Mouse (Mus musculus) kidney, adult 9 months (tissue): ENCODE data around the gene Ino80d.
A peak's percentile ranks its signal among the peaks of the same experiment; 100 is the strongest.

Source experiments
- DNase-seq: peaks from one replicate; pipeline ENCODE4 v3.0.0; 2022

Gene Ino80d

DNA sequence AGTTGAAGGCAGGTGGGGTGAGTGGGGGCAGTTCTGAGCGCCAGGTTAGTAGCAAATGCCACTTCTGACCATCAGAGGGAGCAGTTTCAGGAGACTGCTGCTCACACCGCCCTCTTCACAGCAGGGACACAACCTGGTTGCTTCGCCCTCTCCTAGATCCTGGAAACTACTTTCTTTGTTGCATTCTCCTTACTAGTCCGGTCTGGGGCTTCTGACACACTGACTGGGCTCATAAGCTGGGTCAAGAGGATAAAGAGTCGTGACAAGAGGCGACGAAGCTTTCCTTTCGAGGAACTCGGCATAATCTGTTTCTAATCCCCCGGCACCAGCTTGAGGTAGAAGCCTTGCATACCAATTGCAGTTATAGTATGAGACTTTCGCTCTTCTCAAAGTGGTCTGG lies 129.9 kb downstream of the Ino80d start:
- peak; percentile 63 for DNase-seq

DNA sequence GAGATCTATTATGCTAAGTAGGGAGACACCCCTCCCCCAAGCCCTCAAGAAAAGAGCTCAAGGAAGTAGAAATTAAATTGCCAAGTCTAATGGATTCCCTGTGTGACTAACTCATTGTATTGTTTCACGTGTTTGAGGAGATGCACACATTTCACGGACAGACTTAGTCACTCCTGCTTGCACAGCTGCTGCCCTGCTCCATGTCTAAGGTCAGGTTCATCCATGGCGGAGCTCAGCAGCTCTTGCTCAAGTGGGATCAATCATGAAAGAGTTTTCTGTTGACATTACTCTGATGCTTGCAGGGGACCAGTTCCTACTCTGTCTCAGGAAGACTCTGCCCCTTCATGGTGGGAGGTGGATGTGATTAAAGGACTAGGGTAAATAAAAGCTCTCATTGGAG lies 137.7 kb downstream of the Ino80d start:
- no peak for DNase-seq

DNA sequence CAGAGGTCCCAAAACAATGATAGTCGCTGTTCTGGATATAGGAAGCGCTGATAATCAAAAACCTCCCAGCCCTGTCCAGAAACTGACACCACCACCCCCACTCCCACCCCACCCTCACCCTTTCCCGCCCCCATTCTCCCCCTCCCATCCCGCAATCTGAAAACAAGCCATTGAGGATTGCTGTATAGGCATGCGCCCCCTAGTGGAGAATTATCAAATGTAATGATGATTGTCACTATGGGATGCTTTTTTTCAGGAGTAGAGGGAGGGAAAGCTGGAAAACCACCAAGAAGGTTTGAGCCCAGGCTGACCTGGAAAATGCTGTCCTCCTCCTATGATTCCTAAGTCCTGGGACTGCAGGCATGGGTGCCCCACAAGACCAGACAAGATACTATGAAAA lies 147.6 kb downstream of the Ino80d start:
- DNase-seq: peak; percentile 31

DNA sequence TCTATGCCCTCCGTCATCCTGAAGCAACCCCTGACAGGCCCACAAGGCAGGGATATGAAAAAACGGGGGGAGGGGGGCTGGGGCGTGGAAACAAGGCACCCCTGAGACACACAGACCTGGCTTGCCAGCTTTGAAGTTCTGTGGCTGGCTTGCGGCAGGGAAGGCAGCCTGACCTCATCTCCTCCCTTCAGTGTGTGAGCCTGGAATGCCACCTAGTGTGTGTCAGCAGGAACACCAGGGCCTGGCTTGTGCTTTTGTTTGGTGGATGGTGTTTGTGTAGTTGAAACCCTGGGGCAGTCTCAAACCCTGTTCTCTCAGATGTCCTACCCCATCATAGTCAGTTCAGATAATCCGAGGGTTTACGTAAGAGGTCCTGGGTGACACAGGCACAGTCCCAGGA lies 150.2 kb downstream of the Ino80d start:
- DNase-seq: peak; percentile 62

DNA sequence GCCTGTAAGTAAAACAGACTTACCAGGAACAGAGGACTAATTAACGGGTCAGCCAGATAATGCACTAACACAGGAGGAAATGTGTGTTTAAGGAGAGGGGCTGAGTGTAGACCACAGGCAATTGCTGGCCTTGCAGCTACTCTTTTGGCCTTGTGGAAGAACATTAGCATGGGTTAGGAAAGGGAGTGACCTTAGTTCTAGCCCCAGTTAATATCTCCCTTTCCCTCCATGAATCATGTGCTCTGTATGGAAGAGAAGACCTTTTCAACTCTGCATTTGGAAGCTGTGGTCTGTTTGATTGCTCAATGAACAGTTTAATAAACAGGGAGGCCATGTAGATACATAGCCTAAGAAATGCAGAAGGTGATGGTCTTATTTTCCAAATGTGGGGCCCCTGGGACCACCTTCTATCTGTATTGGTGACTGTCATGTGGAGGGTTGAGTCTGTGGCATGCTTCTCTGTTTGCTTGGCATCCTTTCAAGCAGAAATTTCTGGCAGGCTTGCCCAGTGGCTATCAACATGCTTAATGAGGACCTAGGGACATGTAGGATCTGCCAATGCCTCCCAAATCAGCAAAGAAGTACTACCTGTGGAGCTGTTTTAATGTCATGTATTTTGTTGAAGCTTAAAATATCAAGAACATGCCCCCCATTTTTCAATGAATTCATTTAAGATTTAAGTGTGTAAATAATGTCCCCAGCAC lies 157.4 kb downstream of the Ino80d start:
- DNase-seq: no peak

DNA sequence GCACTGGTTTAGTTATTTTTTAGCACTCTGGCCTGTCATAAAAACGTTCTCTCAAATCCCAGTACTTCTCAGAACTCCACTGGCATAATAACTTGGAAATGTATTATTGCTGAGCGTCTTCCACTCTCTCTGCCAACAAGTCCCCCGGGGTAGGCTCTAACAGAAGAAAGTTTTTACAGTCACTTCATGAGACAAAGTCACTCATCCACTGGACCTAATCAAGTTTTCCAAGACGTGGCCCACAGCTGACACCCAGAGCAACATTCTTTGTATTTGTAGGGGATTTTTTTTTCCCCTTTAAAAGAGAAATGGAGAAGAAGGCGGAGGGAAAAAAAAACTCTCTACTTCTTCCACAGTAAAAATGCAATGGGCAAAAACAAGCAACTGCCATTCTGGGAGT lies 157.9 kb downstream of the Ino80d start:
- DNase-seq: no peak

DNA sequence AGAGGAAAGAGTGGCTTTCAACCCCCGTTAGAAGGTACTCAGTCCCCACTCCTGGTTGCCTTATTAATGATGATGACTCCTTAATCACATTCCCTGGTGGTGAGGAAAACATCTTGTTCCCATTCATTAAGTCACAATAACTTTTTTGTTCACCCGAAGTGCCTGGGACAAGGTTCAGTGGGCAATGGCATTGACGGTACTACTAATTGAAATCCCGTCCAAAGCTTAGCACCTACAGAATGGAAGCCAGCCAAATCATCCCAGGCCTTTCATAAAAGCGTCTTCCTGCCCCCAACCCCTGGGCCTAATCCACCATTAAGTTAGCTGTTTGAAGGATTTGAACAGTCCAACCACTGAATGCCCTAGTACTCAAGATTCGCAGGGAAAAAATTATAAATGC lies 159.1 kb downstream of the Ino80d start:
- no peak for DNase-seq

DNA sequence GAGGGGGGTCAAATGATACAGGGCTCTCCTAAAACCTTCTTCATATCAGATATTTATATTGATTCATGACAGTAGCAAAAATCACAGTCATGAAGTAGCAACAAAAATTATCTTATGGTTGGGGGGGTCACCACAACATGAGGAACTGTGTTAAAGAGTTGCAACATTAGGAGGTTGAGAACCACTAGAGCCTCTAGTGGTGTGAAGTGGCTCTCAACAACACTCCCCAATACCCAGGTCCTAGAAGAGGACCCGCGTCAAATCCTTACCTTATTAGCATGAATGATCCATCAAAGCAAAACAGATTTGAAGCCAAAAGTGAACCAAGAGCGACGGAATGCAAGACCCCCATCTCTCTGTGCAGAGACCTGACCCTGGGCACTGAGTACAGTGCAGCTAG lies 161.4 kb downstream of the Ino80d start:
- no peak for DNase-seq

DNA sequence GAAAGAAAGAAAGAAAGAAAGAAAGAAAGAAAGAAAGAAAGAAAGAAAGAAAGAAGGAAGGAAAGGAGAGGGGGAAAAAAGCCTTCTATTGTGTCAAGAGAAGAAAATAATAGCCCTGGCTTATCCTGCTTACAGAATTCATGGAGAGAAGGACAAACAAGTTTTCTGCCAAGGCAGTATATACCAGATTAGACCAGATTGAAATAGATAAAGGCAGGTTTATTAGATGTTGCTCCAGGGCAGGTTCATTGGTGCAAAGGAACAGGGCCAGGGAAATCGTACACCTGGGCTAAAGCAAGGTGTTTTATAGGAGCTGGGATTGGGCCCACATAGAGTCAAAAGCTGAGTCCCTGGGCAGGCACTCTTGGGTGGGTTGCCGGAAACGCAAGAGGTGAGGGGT lies 162.1 kb downstream of the Ino80d start:
- no peak for DNase-seq

DNA sequence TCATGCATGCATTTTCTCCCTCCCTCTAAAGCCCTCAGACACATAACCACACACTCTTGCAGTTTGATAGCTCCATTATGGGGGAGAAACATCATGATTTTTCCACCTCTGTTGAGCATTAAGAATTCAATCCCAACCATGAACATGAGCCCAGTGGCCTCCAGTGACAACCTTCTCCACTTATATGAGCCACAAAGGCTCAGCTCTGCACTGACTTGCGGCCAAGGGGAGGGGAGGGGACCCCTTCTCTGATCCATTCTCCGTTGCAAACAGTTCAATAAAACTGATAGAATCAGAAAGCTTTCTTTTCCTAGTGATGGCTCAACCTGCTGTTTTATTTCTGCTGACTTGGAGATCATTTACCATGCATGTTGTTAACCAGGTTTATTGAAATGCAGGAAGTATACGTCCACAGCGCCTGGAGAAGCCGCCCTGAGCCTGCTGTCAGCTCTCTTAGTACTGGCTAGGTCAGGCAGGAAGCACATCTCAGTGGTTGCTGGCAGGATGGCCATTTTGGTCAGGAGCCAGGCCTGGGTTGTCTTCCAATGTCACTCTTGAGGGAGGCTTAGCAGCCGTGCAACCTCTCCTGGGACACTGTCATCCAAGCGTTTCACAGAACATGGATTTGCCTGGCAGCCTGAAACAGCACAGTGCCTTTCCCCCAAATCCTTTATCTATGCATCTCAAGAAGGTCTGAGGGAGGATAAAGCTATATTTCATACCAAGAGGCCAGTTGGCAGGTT lies 163.2 kb downstream of the Ino80d start:
- DNase-seq: peak; percentile 35

DNA sequence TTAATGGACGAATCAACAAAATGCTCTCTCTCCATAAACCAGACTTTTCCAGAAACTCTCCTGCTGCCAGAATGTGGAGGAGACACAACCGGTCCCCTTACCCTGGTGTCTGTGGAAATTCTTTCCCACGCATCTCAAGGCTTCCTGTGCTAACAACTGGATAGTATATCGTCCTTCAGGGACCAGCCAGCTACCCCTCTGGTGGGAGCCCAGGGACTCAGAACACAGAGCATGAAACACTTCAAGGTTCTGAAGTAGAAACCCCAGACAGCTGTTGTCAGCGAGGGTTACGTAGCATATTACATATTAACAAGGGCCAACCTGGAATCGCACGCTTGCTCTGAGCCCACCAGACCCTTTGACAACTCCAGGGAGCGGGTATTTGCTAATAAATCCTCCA lies 163.9 kb downstream of the Ino80d start:
- no peak for DNase-seq

DNA sequence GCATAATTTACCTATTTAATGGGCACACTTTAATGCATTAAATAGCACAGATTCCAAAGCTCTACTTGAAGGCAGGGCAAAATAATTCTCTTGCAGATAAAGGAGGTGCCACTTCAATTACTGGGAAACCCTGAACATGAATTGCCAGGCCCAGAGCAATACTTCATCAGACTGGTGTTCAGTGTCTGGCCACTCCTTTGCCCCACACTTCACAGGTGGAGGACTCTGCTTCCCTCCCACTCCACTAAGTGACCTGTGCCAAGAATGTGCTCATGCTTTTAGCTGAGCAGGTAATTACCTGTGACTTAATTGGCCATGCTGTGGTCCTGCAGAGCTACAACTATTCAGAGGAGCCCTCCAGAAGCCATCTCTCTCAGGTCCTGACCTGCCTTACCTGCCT lies 166.7 kb downstream of the Ino80d start:
- peak; percentile 18 for DNase-seq

DNA sequence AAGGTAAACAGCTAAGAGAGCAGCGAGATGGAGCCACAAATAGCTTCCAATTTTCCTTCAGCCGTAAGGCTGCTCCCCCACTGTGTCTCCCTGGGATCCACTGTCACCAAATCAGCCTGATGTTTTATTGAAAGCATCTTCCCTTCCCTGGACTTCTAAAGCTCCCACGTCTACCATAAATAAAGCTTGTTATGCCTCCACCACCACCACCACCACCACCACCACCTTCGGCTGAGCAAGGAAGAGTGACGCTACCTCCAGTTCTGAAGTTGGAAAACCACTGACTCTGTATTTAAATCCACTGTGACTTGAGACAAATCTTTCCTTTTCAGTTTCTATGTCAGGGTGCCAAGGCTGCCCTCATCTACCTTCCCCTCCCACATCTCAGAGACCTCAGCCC lies 167.5 kb downstream of the Ino80d start:
- DNase-seq: no peak

DNA sequence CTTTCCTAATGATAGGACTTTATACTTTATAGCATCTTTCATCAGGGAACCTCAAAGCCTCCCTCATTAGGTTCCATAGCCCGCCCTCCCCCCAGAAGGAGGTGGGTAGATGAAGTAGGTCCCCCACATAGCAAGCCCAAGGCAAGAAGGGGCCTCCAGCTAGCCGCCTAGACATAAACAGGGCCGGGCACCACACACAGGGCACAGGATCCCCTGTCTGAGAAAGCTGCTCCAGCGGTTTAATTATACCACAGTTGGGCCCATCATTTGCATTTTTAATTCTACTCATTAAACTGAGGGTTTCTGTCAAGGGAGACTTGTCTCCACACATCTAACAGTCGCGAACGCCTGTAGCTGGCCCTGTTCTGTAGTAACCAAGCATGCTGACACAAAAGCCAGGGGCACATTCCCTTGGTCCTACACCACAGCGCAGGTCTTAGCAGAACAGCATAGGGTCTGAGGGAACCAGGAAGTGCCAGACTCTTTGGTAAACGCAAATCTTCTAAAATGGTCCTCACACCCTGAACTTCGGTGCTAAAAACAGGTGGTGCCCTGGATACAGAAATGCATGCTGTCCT lies 179.6 kb downstream of the Ino80d start:
- DNase-seq: no peak

DNA sequence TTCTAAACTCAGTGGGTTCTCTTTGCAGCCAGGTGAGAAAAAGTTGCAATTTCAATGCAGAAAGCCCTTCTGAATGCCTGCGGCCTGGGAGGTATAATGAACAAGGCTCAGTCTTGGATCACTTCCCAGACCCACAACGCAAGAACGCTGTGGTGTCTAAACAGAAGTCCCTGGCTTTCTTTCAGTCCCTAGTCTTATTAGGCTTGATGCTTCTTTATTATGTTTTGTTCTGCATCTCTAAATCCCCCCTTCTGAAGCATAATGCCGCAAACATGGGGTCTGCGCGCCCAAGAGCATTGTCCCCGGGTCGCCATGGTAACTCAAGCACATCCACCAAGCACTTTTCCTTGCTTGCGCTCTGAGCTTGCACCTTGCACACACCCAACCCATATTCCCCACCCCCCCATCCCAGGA lies 180.4 kb downstream of the Ino80d start:
- no peak for DNase-seq

DNA sequence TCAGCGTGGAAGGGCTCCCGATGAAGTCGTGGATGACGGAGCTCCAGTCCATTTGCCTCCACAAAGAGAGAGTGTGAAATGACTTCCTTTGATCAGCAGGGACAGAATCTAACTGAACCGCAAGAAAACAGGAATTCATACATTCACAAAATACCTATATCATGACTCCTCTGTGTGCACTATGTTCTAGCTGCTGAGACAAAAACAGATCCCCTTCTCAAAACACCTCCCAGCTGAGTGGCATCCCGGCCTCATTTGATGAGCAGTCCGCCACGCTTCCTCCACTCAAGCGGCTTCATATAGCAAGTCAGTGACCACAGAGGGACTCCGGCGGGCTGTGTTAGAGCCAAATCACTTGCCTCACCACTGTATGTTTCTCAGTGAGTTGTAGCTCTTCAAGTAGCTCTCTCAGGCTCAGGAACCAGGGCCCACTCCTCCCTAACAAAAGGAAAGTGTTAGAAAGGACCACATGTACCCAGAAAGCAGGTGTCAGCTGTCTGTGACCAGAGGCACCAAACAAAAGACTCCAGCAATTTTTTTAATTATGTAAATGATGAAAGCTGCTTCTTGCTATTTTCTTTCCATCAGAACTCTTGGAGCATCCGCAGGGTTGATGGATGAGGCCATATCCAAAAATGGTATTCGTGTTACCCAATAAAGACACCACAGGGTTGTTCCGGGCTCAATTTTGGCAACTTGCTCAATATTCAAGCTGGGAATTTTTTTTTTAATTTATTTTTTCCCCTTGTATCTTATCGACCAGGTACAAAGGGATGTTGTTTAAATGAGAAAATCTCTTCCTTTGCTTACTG lies 181.0 kb downstream of the Ino80d start:
- no peak for DNase-seq

DNA sequence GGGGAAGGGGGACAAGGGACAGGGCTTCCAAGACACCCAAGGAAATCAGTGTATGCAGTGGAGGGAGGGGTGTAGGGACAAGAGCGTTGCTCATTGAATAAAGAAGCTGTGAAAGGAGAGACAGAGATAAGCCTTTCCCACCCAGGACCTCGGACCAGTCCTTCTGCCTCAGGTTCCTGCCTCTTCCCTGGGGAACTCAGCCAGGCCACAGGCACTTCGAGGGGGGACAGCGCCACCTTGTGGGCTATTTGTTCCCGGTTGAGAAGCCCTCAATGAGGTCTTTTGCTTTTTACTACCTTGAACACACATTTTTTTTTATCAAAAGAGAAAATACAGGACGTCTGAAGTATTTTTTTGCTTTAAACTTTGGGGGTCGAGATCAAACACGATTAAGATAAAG lies 185.0 kb downstream of the Ino80d start:
- peak; percentile 86 for DNase-seq

DNA sequence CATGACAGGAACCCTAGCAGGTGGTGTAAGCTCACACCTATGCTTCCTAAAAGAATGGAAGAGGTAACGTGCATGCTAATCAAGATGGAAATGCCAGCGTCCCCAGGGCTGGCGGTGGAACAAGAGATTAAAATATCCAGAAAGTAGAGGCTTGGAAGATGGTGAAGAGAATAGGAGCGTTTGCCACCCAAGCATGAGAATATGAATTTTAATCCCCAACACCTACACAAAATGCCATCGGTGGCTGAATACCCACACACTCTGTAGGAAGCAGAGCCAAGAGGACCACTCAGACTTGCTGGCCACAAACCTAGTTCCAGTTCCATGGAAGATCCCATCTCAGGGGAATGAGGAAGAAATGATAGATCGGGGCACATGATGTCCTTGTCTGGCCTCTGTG lies 195.2 kb downstream of the Ino80d start:
- DNase-seq: no peak

DNA sequence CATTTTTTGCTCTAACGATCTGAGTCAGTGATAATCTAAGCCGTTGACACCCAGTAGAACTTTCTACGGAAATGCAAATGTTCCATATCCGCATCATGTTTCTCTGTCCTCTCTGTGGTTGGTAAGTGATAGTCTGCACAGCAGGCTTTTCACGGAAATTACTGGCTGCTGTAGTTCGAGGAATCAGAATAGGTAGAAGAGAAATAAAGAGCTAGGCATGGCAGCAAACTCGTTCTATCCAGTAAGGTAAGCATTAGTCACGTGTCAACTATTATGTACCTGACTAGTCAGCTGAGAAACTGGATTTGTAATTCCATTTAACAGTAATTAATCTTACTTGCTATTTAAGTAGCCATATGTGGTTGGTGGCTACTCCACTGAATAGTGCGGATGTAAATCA lies 197.9 kb downstream of the Ino80d start:
- DNase-seq: no peak

DNA sequence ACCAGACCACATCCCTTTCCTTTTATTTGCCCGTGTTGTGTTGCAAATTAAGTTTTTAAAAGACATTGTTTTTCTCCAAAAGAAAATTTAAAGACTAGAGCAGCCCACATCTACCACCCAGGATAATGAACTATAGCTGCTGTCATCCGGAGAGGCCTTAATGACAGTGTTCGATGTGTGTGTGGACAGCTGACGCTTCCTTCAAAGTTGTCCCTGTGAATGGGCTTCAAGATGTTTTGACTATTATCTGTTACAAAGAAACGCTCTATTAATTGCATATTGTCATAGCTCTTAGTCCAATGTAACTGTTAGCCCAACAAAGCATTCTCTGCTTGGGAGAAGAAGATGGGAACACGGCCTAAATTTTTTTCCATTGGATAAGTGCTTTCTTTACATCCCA lies 200.0 kb downstream of the Ino80d start:
- DNase-seq: no peak

DNA sequence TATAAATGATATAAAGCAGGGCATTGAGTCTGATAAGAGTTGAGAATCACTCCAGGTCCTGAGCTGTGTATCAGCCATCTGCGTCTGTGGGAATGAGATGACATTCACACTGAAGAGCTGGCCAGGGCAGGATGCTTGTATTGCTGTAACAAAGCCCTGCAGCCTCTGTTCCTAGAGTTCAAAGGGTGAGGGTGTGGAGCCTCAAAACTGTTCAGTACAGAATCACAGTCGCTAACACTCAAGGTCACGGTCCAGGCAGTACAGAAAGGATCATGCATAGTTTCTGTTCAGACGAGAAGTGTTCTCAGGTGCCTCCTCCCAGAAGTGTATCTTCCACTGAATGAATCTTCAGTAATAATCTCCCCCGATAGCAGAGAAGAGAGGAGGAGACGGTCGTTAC lies 203.0 kb downstream of the Ino80d start:
- no peak for DNase-seq

DNA sequence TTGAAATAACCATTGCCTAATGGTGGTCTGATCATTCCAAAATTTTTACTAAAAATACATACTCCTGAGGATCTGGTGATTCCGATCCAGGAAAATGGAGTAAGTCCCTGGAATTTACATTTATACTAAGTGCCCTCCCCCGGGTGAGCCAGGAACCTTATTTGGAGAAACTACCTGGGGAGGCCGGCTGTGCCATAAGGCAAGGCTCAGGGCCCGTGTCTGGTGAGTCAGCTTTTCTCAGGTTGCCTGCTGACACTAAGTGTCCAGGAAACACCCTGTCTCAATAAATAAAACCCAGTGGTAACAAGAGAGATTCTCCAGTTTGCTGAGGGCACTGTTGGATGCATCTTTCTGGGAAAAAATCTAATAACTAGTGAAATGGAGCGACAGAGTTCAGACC lies 205.3 kb downstream of the Ino80d start:
- DNase-seq: no peak

DNA sequence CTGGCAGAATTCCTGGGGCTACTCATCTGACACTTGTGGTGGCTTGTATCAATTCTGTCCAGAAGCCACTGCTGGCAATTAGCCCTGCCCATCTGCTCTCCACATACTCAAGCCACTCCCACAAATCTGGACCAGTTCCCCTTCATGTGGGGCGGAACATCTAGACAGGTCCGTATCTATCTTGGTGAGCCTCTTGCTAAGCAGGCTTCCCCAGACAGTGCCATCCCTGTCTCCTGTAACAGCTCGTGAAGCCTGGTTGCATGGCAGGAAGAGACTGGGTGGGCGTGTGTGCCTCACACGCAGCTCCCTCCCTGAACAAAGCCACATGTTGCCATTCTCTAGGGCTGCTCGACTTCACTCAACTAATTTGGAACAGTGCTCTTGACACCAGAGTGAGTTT lies 206.0 kb downstream of the Ino80d start:
- DNase-seq: no peak
